Mouse (Mus musculus) ES-E14 (cell line): Measurements from ENCODE around the gene Tns3.

Source experiments
- HCFC1 ChIP-seq: IDR thresholded peaks from 2 replicates; pipeline ENCODE4 v1.6.1; 2012; ENCODE audit warnings: low read length, inconsistent platforms, borderline replicate concordance; ENCODE audit not compliant: insufficient read depth
- ZC3H11A ChIP-seq: IDR thresholded peaks from 2 replicates; pipeline ENCODE4 v1.6.1; 2012; ENCODE audit warnings: low read depth, mild to moderate bottlenecking, inconsistent platforms, low read length, borderline replicate concordance

- no peak for TF ChIP-seq HCFC1
- TF ChIP-seq ZC3H11A, result no peak
Measured at GRCm38 (mm10) chr11:8583137-8583536, 81.2 kb downstream of the Tns3 start.
